Mouse (Mus musculus) liver, postnatal 0 days (tissue): ENCODE data around the gene Gm6096. TPM values are rescaled to one million over a fixed set of nuclear protein-coding genes. Genes with fewer than 3 reads are reported as not detected.
"Not testable (repeated sequence)": the region's sequence is repeated elsewhere in the genome, so short reads cannot be mapped to it uniquely, and the experiment has no call there.

Experiments
- ATAC-seq: fragments of 200-750 bp; cut with Nextera tagmentation; 2 replicates; pipeline ENCODE4 v1.8.0; 2017; ENCODE audit warnings: mild to moderate bottlenecking, moderate library complexity
- DNase-seq: peaks from one replicate; pipeline ENCODE4 v3.0.0-alpha.2; 2016
- H3K27ac ChIP-seq: fragments of 300-500 bp; sonication (generic); 2 replicates; pipeline ENCODE4 v1.5.1; 2014; ENCODE audit warnings: antibody characterized with exemption, moderate library complexity, mild to moderate bottlenecking, low read depth
- H3K27me3 ChIP-seq: fragments of 300-500 bp; sonication (generic); 2 replicates; pipeline ENCODE4 v1.6.1; 2014; ENCODE audit warnings: low read length, control low read depth, mixed read lengths; ENCODE audit not compliant: insufficient read depth
- H3K36me3 ChIP-seq: fragments of 300-500 bp; sonication (generic); replicated peaks from 2 replicates; pipeline ENCODE4 v1.6.1; 2014; ENCODE audit warnings: mild to moderate bottlenecking, control low read depth, low read length, moderate library complexity, mixed read lengths; ENCODE audit not compliant: insufficient read depth
- H3K4me1 ChIP-seq: fragments of 300-500 bp; sonication (generic); 2 replicates; pipeline ENCODE4 v1.6.1; 2014; ENCODE audit warnings: antibody characterized with exemption, mild to moderate bottlenecking, control low read depth; ENCODE audit not compliant: insufficient read depth
- H3K4me2 ChIP-seq: fragments of 300-500 bp; sonication (generic); 2 replicates; pipeline ENCODE4 v1.6.1; 2014; ENCODE audit warnings: low read depth, mild to moderate bottlenecking, low read length, moderate library complexity, mixed read lengths
- H3K4me3 ChIP-seq: fragments of 300-500 bp; sonication (generic); 2 replicates; pipeline ENCODE4 v1.5.1; 2014; ENCODE audit warnings: low read depth, low read length
- H3K9ac ChIP-seq: fragments of 300-500 bp; sonication (generic); replicated peaks from 2 replicates; pipeline ENCODE4 v1.6.1; 2014; ENCODE audit warnings: mild to moderate bottlenecking, moderate library complexity
- H3K9me3 ChIP-seq: fragments of 300-500 bp; sonication (generic); 2 replicates; pipeline ENCODE4 v1.6.1; 2016; ENCODE audit warnings: mild to moderate bottlenecking, control low read depth, low read length, mixed read lengths
- CTCF ChIP-seq: sonication (generic); IDR thresholded peaks from 2 replicates; pipeline ENCODE4 v1.5.1; 2016; ENCODE audit warnings: antibody characterized with exemption, low read depth
- EP300 ChIP-seq: IDR thresholded peaks from 2 replicates; pipeline ENCODE4 v1.6.1; 2016; ENCODE audit warnings: antibody characterized with exemption, low read depth, mild to moderate bottlenecking
- WGBS: fragments of 180-500 bp; shearing (Covaris S2); extraction: QIAGEN DNeasy Blood & Tissue Kit; methylation state at CpG from one replicate; pipeline ENCODE4 v1.1.7; 2014; ENCODE audit not compliant: insufficient replicate concordance; 5-methylcytosine and 5-hydroxymethylcytosine counted together
- polyA plus RNA-seq: library from polyadenylated mRNA; unstranded; fragments of >200 nt; fragmentation: Nextera tagmentation; extraction: Ambion mirVana; gene quantifications from 2 replicates; pipeline ENCODE4 v1.2.1, GENCODE M21; 2015

Gm6096 gene
- not detected in 2 replicates for polyA plus RNA-seq

GRCm38 (mm10) chr7:34250738-34251137 lies at the start of gene Gm6096:
Gene Gm6096, plus strand, starts transcription at chr7:34251038.
- no peak for TF ChIP-seq CTCF
- TF ChIP-seq EP300 = no peak
- no peaks in the 10 kb centered on the region for H3K9me3 ChIP-seq
- no peak within 1 kb of the TSS for H3K4me2 ChIP-seq
- no peaks in the 10 kb centered on the region for H3K27me3 ChIP-seq
- no peaks in the 10 kb centered on the region for H3K4me1 ChIP-seq
- WGBS = 89% methylated on average over 7 of the region's 7 CpGs
- peaks cover 56% of the 10 kb centered on the region for H3K36me3 ChIP-seq
- no peak within 1 kb of the TSS for H3K27ac ChIP-seq
- no peak within 1 kb of the TSS for H3K9ac ChIP-seq
- DNase-seq = no peak
- no peak within 1 kb of the TSS for H3K4me3 ChIP-seq
- no peak for ATAC-seq

GRCm38 (mm10) chr7:34202147-34202546 lies 48.7 kb upstream of the Gm6096 start:
- H3K9me3 ChIP-seq, H3K9ac ChIP-seq, H3K27ac ChIP-seq, H3K4me3 ChIP-seq, H3K4me2 ChIP-seq, H3K4me1 ChIP-seq, DNase-seq, H3K27me3 ChIP-seq, ATAC-seq: not testable (repeated sequence)
- 88% methylated on average over 10 of the region's 10 CpGs for WGBS
- peaks cover 58% of the 10 kb centered on the region for H3K36me3 ChIP-seq

- ATAC-seq (no peak), DNase-seq (no peak)
- H3K9me3 ChIP-seq = no peaks in the 10 kb centered on the region
- WGBS = 84% methylated on average over 6 of the region's 6 CpGs
- peaks cover 91% of the 10 kb centered on the region for H3K36me3 ChIP-seq
- TF ChIP-seq EP300 (no peak), CTCF (no peak)
- H3K4me3 ChIP-seq = no peak overlapping the region
- H3K9ac ChIP-seq = no peak overlapping the region
- no peak overlapping the region for H3K27ac ChIP-seq
- H3K4me2 ChIP-seq = no peak overlapping the region
- H3K27me3 ChIP-seq = no peaks in the 10 kb centered on the region
- H3K4me1 ChIP-seq = no peaks in the 10 kb centered on the region
These were observed 44.5 kb upstream of the Gm6096 start for GRCm38 (mm10) chr7:34206331-34206730.

- Histone ChIP-seq H3K27me3 (no peaks in the 10 kb centered on the region), H3K9ac (no peak overlapping the region), H3K9me3 (no peaks in the 10 kb centered on the region), H3K4me3 (no peak overlapping the region), H3K4me1 (no peaks in the 10 kb centered on the region), H3K27ac (no peak overlapping the region), H3K4me2 (no peak overlapping the region), H3K36me3 (peaks cover 95% of the 10 kb centered on the region)
- ATAC-seq = no peak
- WGBS = 84% methylated on average over 9 of the region's 9 CpGs
- DNase-seq = no peak
- TF ChIP-seq EP300 (no peak), CTCF (peak; percentile 53)
These were observed 42.7 kb upstream of the Gm6096 start for GRCm38 (mm10) chr7:34208027-34208745.

- Histone ChIP-seq H3K27me3 (no peaks in the 10 kb centered on the region), H3K4me1 (peaks cover 18% of the 10 kb centered on the region), H3K4me2 (no peak overlapping the region), H3K9ac (no peak overlapping the region), H3K36me3 (peaks cover 85% of the 10 kb centered on the region), H3K9me3 (no peaks in the 10 kb centered on the region), H3K27ac (no peak overlapping the region), H3K4me3 (no peak overlapping the region)
- ATAC-seq (no peak), DNase-seq (no peak)
- WGBS = 85% methylated on average over 7 of the region's 7 CpGs
- TF ChIP-seq EP300 = no peak
- no peak for TF ChIP-seq CTCF
These were observed 37.6 kb upstream of the Gm6096 start for GRCm38 (mm10) chr7:34213281-34213680.

GRCm38 (mm10) chr7:34214644-34215043 lies 36.2 kb upstream of the Gm6096 start:
- no peaks in the 10 kb centered on the region for H3K27me3 ChIP-seq
- no peak overlapping the region for H3K4me3 ChIP-seq
- H3K9ac ChIP-seq = no peak overlapping the region
- no peaks in the 10 kb centered on the region for H3K9me3 ChIP-seq
- 83% methylated on average over 8 of the region's 8 CpGs for WGBS
- ATAC-seq (peak; percentile 46), DNase-seq (peak; percentile 64)
- peaks cover 18% of the 10 kb centered on the region for H3K4me1 ChIP-seq
- TF ChIP-seq EP300 (no peak), CTCF (no peak)
- peak overlapping the region; percentile 3; the same call in 1 of the 2 replicates for H3K4me2 ChIP-seq
- peaks cover 85% of the 10 kb centered on the region for H3K36me3 ChIP-seq
- H3K27ac ChIP-seq = peak overlapping the region; percentile 67; the same call in 1 of the 2 replicates
